Mouse (Mus musculus) B cell, adult 62 days (primary cell): ENCODE measurements around the gene Vmn1r197. TPM values are rescaled to one million over a fixed set of nuclear protein-coding genes. Genes with fewer than 3 reads are reported as not detected.

Source experiments
- total RNA-seq: library from RNA; stranded (reverse); gene quantifications from 4 replicates; pipeline ENCODE4 v1.2.4, GENCODE M21; 2023

The Vmn1r197 gene
- total RNA-seq: not detected in 4 replicates

GRCm38 (mm10) chr13:22324289-22324688, at the start of gene Vmn1r197:
Gene Vmn1r197 (plus strand): TSS chr13:22324589.

DNA sequence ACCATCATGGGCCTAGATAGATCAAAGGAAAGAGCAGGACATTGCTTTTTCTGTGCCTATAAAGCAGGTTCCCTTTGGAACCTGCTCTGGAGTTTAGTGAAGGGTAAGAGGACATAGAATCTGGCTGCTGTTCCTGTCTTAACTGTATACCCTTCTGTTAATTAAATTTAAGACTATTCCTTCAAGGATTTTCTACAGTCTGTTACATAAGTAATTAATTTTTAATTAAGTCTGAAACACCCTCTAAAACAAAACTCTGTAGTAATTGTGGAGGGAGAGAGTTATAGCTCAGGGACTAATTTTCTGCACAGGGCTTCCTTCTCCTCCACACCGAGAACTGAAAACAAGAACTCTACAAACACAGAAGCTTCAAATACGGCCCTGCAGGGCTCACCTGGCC, 34.8 kb upstream of the Vmn1r197 start, which contains the start of gene Vmn1r196:
Vmn1r196 (plus strand) TSS at position 301 of the 400 bp plus-strand sequence.

GRCm38 (mm10) chr13:22350064-22350463, 25.7 kb downstream of the Vmn1r197 start, which contains the start of gene Vmn1r198:
Gene Vmn1r198 (plus strand): TSS chr13:22350364.

GRCm38 (mm10) chr13:22379518-22379917, 55.1 kb downstream of the Vmn1r197 start, which contains the start of gene Vmn1r199:
Gene Vmn1r199 (plus strand): TSS chr13:22379818.

Other genes with a start within 250 kb of the Vmn1r197 start
- gene Vmn1r188, start 240.1 kb upstream of the Vmn1r197 start, total RNA-seq: not detected in 4 replicates
- not detected in 4 replicates for gene Vmn1r189, start 218.8 kb upstream of the Vmn1r197 start, total RNA-seq
- gene Vmn1r191, start 140.6 kb upstream of the Vmn1r197 start, total RNA-seq: not detected in 4 replicates
- gene Vmn1r192, start 133.4 kb upstream of the Vmn1r197 start, total RNA-seq: not detected in 4 replicates
- gene Vmn1r193, start 101.4 kb upstream of the Vmn1r197 start, total RNA-seq: not detected in 4 replicates
- not detected in 4 replicates for gene Vmn1r194, start 80.4 kb upstream of the Vmn1r197 start, total RNA-seq
- not detected in 4 replicates for gene Vmn1r195, start 54.1 kb upstream of the Vmn1r197 start, total RNA-seq
- not detected in 4 replicates for gene Vmn1r196, start 34.7 kb upstream of the Vmn1r197 start, total RNA-seq
- gene Vmn1r198, start 25.8 kb downstream of the Vmn1r197 start, total RNA-seq: not detected in 4 replicates
- not detected in 4 replicates for gene Vmn1r199, start 55.2 kb downstream of the Vmn1r197 start, total RNA-seq
- gene Vmn1r200, start 65.8 kb downstream of the Vmn1r197 start, total RNA-seq: not detected in 4 replicates
- gene Vmn1r201, start 147.3 kb downstream of the Vmn1r197 start, total RNA-seq: not detected in 4 replicates
- gene Vmn1r202, start 180.8 kb downstream of the Vmn1r197 start, total RNA-seq: 0.09 TPM in 1 of 4 replicates, not detected in the others
- not detected in 4 replicates for gene Vmn1r203, start 193.5 kb downstream of the Vmn1r197 start, total RNA-seq
- gene Vmn1r204, start 228.6 kb downstream of the Vmn1r197 start, total RNA-seq: not detected in 4 replicates